Mouse (Mus musculus) CH12.LX (cell line): ENCODE data around the gene Gosr1. TPM values are rescaled to one million over a fixed set of nuclear protein-coding genes. Genes with fewer than 3 reads are reported as not detected.

Experiments
- DNase-seq: peaks from one replicate; pipeline ENCODE4 v3.0.0-alpha.2; 2013; ENCODE audit errors: extremely low read depth
- H3K27ac ChIP-seq: 2 replicates; pipeline ENCODE4 v1.5.1; 2012; ENCODE audit warnings: low read depth, mild to moderate bottlenecking, control low read depth, moderate library complexity; ENCODE audit not compliant: insufficient read depth
- H3K27me3 ChIP-seq: replicated peaks from 2 replicates; pipeline ENCODE3; 2012; ENCODE audit warnings: inconsistent platforms
- H3K36me3 ChIP-seq, 2 experiments: replicated peaks in 1 of 2; 2 replicates each; pipeline versions ENCODE3 to v1.6.1; 2012; ENCODE audit warnings: inconsistent platforms in 1 of 2, low read length in 1 of 2, mild to moderate bottlenecking in 1 of 2, mixed read lengths in 1 of 2, moderate library complexity in 1 of 2; ENCODE audit not compliant: control insufficient read depth in 1 of 2, insufficient read depth in 1 of 2
- H3K4me1 ChIP-seq, 2 experiments: 2 replicates each; pipeline ENCODE4 v1.6.1; 2012; ENCODE audit warnings: inconsistent platforms in 1 of 2, moderate library complexity in 1 of 2; ENCODE audit not compliant: insufficient read depth in 2 of 2, control insufficient read depth in 1 of 2
- H3K4me2 ChIP-seq: 2 replicates; pipeline ENCODE4 v1.6.1; 2012; ENCODE audit warnings: low read depth, mild to moderate bottlenecking, control low read depth; ENCODE audit not compliant: poor library complexity, insufficient read depth, severe bottlenecking
- H3K4me3 ChIP-seq, 3 experiments: fragments of 150-350 bp in 1 of 3; sonication (generic) in 1 of 3; replicated peaks in 1 of 3; 2 replicates each; pipeline versions ENCODE3 to v1.5.1; 2011 to 2012; ENCODE audit warnings: low read depth in 2 of 3, low read length in 2 of 3, mild to moderate bottlenecking in 2 of 3, moderate library complexity in 2 of 3, control low read depth in 1 of 3, improper control_type of control experiment in 1 of 3, inconsistent platforms in 1 of 3, mixed read lengths in 1 of 3; ENCODE audit not compliant: poor library complexity in 1 of 3
- H3K79me2 ChIP-seq: replicated peaks from 2 replicates; pipeline ENCODE4 v1.6.1; 2012; ENCODE audit warnings: mild to moderate bottlenecking, moderate library complexity; ENCODE audit not compliant: control insufficient read depth, poor library complexity, insufficient read depth, severe bottlenecking; ENCODE audit errors: extremely low read depth
- H3K9ac ChIP-seq: 2 replicates; pipeline ENCODE4 v1.6.1; 2012; ENCODE audit warnings: low read depth, mild to moderate bottlenecking, control low read depth, moderate library complexity; ENCODE audit not compliant: insufficient read depth
- H3K9me3 ChIP-seq: replicated peaks from 2 replicates; pipeline ENCODE3; 2012; ENCODE audit warnings: low read length, inconsistent platforms, mixed read lengths
- CHD1 ChIP-seq: IDR thresholded peaks from 2 replicates; pipeline ENCODE4 v1.6.1; 2012; ENCODE audit warnings: low read depth, low read length, improper control_type of control experiment, inconsistent platforms
- CTCF ChIP-seq, 2 experiments: IDR thresholded peaks in 1 of 2; conservative IDR thresholded peaks in 1 of 2; 2 replicates each; pipeline ENCODE4 v1.5.1; 2011 to 2012; ENCODE audit warnings: low read depth in 2 of 2, low read length in 2 of 2, improper control_type of control experiment in 1 of 2, inconsistent platforms in 1 of 2, mild to moderate bottlenecking in 1 of 2, moderate library complexity in 1 of 2
- E2F4 ChIP-seq: IDR thresholded peaks from 2 replicates; pipeline ENCODE4 v1.6.1; 2011; ENCODE audit warnings: low read depth, low read length, improper control_type of control experiment; ENCODE audit not compliant: insufficient replicate concordance
- JUN ChIP-seq: IDR thresholded peaks from 2 replicates; pipeline ENCODE4 v1.6.1; 2011; ENCODE audit warnings: low read depth, mild to moderate bottlenecking, low read length, improper control_type of control experiment, moderate library complexity; ENCODE audit not compliant: insufficient read depth
- JUND ChIP-seq: conservative IDR thresholded peaks from 2 replicates; pipeline ENCODE4 v1.6.1; 2011; ENCODE audit warnings: low read depth, low read length, improper control_type of control experiment
- MAZ ChIP-seq: IDR thresholded peaks from 2 replicates; pipeline ENCODE4 v1.6.1; 2012; ENCODE audit warnings: low read depth, mild to moderate bottlenecking, inconsistent platforms, low read length, improper control_type of control experiment, moderate library complexity
- MXI1 ChIP-seq: IDR thresholded peaks from 2 replicates; pipeline ENCODE4 v1.6.1; 2011; ENCODE audit warnings: mild to moderate bottlenecking, low read depth, low read length, improper control_type of control experiment
- MYC ChIP-seq: IDR thresholded peaks from 2 replicates; pipeline ENCODE4 v1.6.1; 2011; ENCODE audit warnings: low read depth, mild to moderate bottlenecking, improper control_type of control experiment, low read length
- NELFE ChIP-seq: IDR thresholded peaks from 2 replicates; pipeline ENCODE4 v1.6.1; 2011; ENCODE audit warnings: low read depth, low read length, improper control_type of control experiment
- NRF1 ChIP-seq: IDR thresholded peaks from 2 replicates; pipeline ENCODE4 v1.6.1; 2014; ENCODE audit warnings: low read depth, mild to moderate bottlenecking, inconsistent platforms, low read length, improper control_type of control experiment, moderate library complexity
- POLR2A ChIP-seq: IDR thresholded peaks from 2 replicates; pipeline ENCODE4 v1.6.1; 2011; ENCODE audit warnings: low read depth, mild to moderate bottlenecking, improper control_type of control experiment, low read length
- RAD21 ChIP-seq: IDR thresholded peaks from 2 replicates; pipeline ENCODE4 v1.6.1; 2011; ENCODE audit warnings: low read depth, mild to moderate bottlenecking, low read length, improper control_type of control experiment, moderate library complexity
- SMC3 ChIP-seq: IDR thresholded peaks from 2 replicates; pipeline ENCODE4 v1.6.1; 2011; ENCODE audit warnings: low read depth, low read length, improper control_type of control experiment
- TBP ChIP-seq: conservative IDR thresholded peaks from 2 replicates; pipeline ENCODE4 v1.6.1; 2011; ENCODE audit warnings: low read depth, low read length, improper control_type of control experiment
- TCF12 ChIP-seq: IDR thresholded peaks from 2 replicates; pipeline ENCODE4 v1.6.1; 2014; ENCODE audit warnings: low read depth, mild to moderate bottlenecking, inconsistent platforms, low read length, improper control_type of control experiment
- UBTF ChIP-seq: IDR thresholded peaks from 2 replicates; pipeline ENCODE4 v1.6.1; 2012; ENCODE audit warnings: low read depth, mild to moderate bottlenecking, inconsistent platforms, low read length, improper control_type of control experiment, moderate library complexity
- ZC3H11A ChIP-seq: IDR thresholded peaks from 2 replicates; pipeline ENCODE4 v1.6.1; 2012; ENCODE audit warnings: low read depth, mild to moderate bottlenecking, inconsistent platforms, low read length, improper control_type of control experiment
- ZMIZ1 ChIP-seq: IDR thresholded peaks from 2 replicates; pipeline ENCODE4 v1.6.1; 2012; ENCODE audit warnings: low read depth, mild to moderate bottlenecking, inconsistent platforms, low read length, improper control_type of control experiment
- ZNF384 ChIP-seq: IDR thresholded peaks from 2 replicates; pipeline ENCODE4 v1.6.1; 2012; ENCODE audit warnings: low read depth, low read length, improper control_type of control experiment, inconsistent platforms
- dilution Hi-C: fragments of 300-500 bp; cut with MboI; formaldehyde crosslinking; loops from 2 replicates; pipeline ENCODE4 v1.14.3; 2020; ENCODE audit warnings: low sequenced_read_pairs; ENCODE audit not compliant: extremely low pct_unique_long_range_greater_than_20kb, extremely low pct_ligation_motif_present
- in situ Hi-C: fragments of 300-500 bp; cut with MboI; formaldehyde crosslinking; loops from 3 replicates; pipeline ENCODE4 v1.14.3; 2019; ENCODE audit warnings: low sequenced_read_pairs, low pct_ligation_motif_present, low pct_unique_long_range_greater_than_20kb, mixed read lengths
- polyA plus RNA-seq: library from polyadenylated mRNA; unstranded; fragments of >175 nt; gene quantifications from 2 replicates; pipeline ENCODE4 v1.2.1, GENCODE M21; 2012; ENCODE audit warnings: low read depth; ENCODE audit not compliant: insufficient read length
- total RNA-seq, 2 experiments: library from RNA; depleted of rRNA; stranded (reverse); fragments of 300-350 nt in 1 of 2; fragments of >200 nt in 1 of 2; gene quantifications; 2 replicates each; pipeline ENCODE4 v1.2.3; 2012 to 2014

Gosr1 gene
- total and polyA plus RNA-seq, 3 experiments = 21.2 to 46.6 (median 40.2) TPM

- peaks cover 5 to 20% of the 10 kb centered on the region in 2 experiments for H3K4me1 ChIP-seq
- in situ Hi-C loops = no loop called here
- TF ChIP-seq ZNF384 (no peak), POLR2A (no peak), TCF12 (no peak), NRF1 (no peak), TBP (no peak), CHD1 (no peak), ZMIZ1 (no peak), E2F4 (no peak), MAZ (no peak), JUN (no peak), MXI1 (no peak), UBTF (no peak)
- H3K4me3 ChIP-seq = no peak overlapping the region
- no peaks in the 10 kb centered on the region for H3K9me3 ChIP-seq
- no peak overlapping the region for H3K27ac ChIP-seq
- H3K36me3 ChIP-seq = peaks cover 14 to 76% of the 10 kb centered on the region in 2 experiments
- dilution Hi-C loops = no loop called here
- peak; percentile 53 for DNase-seq
- no peak overlapping the region for H3K4me2 ChIP-seq
- no peaks in the 10 kb centered on the region for H3K27me3 ChIP-seq
- no peak overlapping the region for H3K9ac ChIP-seq
- no peaks in the 10 kb centered on the region for H3K79me2 ChIP-seq
These were observed 28.0 kb upstream of the Gosr1 start for GRCm38 (mm10) chr11:76791331-76791730.

GRCm38 (mm10) chr11:76789252-76789651 is 25.9 kb upstream of the Gosr1 start:
- no peak overlapping the region for H3K4me2 ChIP-seq
- H3K9ac ChIP-seq = no peak overlapping the region
- H3K36me3 ChIP-seq = peaks cover 24 to 81% of the 10 kb centered on the region in 2 experiments
- H3K79me2 ChIP-seq = no peaks in the 10 kb centered on the region
- in situ Hi-C loops = loop anchor here (5.0 kb wide), 1 partner anchor 103 kb away; no protein-coding TSS in a partner anchor
- no peak overlapping the region for H3K4me3 ChIP-seq
- TF ChIP-seq SMC3 (peak; percentile 99), MYC (no peak; the same call in 1 of the 2 replicates), RAD21 (peak; percentile 98), NELFE (no peak; the same call in 1 of the 2 replicates), CTCF (conservative IDR thresholded peaks at IDR 0.05 in 1 of 2, IDR thresholded peaks at IDR 0.05 in 1 of 2; ENCODE audit: low read depth in 2 of 2, low read length in 2 of 2) (peak; percentile 92 to 98), JUND (peak; percentile 62), ZNF384 (peak; percentile 23; the same call in 1 of the 2 replicates), TBP (0 out of 2 replicates have a peak, but pooled peaks have one; percentile 19), ZC3H11A (peak; percentile 92)
- no peak overlapping the region for H3K27ac ChIP-seq
- no peaks in the 10 kb centered on the region for H3K9me3 ChIP-seq
- dilution Hi-C loops = no loop called here
- peak; percentile 81 for DNase-seq
- H3K4me1 ChIP-seq = peaks cover 5 to 20% of the 10 kb centered on the region in 2 experiments
- H3K27me3 ChIP-seq = no peaks in the 10 kb centered on the region
